Mouse (Mus musculus): ENCODE measurements around the gene Sec63.

DNA sequence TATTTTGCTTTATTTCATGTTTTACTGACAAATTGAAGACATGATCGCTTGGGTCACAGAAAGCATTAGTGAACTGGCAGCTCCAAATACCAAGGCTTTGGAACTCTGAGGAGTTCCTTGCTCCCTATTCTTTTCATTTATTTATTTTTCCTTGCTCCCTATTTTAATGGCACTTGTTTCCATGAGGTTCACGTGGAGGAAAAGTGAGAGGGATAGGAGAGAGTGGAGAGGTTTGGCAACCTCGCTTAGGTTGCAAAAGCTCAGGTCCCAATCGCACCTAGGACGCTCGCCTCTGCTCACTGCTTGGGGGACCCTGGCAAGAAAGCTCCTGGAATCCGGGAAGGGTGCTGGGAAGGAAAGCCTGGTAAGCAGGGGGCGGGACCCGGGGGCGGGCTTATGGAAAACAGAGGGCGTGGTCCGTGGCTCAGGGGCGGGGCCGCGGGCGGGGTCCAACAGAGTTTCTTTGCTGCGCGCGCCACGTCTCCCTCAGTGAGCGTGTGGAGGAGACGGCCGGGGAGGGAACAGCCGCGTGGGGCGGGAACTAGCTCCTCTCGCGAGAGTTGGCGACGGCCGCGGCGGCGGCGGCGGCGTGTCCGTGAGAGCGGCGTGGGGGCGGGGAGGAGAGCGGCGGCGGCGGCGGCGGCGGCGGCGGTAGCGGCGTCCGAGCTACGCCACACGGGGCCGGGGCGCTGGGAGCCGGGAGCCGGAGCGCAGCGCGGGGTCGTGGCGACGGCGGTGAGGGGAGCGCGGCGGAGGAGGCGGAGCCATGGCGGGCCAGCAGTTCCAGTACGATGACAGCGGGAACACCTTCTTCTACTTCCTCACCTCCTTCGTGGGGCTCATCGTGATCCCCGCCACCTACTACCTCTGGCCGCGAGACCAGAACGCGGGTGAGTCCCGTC lies at the start of gene Sec63:
- TF ChIP-seq CTCF (IDR thresholded peaks at IDR 0.05; ENCODE audit: control insufficient read depth, insufficient read depth, low read length): no peak
- TF ChIP-seq POLR2A (IDR thresholded peaks at IDR 0.05; ENCODE audit: borderline replicate concordance, control insufficient read depth, low read depth, low read length): peak; percentile 43; the same call in 1 of the 2 replicates
